Mouse (Mus musculus) lung, postnatal 10 days (tissue): Measurements from ENCODE around the gene Olfr154.
"Not testable (repeated sequence)": the region's sequence is repeated elsewhere in the genome, so short reads cannot be mapped to it uniquely, and the experiment has no call there.

Experiments used
- DNase-seq: peaks from one replicate; pipeline ENCODE4 v3.0.0; 2021

Gene Olfr154

DNA sequence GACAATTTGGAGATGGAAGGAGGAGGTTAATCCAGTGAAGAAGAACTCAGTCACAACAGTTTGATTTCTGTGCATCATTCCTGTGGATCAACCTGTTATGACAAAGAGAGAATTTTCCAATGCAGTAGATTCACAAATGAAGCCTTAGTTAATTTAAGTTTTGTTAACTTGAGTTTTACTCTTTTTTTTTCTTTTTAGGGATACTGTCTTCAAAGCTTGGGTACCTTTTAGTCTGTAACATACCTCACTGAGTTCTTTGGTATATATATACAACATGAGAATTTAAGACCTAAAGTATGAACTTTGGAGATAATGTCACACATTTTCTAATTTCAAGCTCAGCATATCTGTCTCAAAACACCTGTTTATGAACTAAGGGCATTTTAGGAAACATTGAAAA, at the start of gene Olfr154:
Olfr154 (minus strand) TSS at position 101 of the 400 bp plus-strand sequence.
- DNase-seq, result not testable (repeated sequence)

DNA sequence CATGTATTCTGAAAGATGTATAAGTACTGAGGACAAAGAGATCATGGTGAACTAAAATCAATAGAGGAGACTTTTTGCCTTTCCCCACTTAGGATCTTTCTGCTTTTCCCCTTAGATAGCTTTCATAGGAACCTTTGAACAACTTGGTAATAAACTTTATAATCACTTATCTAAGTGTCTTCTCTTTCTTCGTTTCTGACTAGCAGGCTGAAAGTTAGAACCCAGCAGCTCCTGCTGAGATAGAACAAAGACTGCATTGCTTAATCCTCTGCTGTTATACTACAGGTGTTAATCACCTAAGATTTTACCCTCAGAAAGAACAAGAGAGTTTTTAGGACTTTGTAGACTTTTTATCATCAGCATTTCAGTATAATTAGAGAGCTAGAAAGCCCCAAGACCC, 46.9 kb upstream of the Olfr154 start:
- DNase-seq, result no peak

DNA sequence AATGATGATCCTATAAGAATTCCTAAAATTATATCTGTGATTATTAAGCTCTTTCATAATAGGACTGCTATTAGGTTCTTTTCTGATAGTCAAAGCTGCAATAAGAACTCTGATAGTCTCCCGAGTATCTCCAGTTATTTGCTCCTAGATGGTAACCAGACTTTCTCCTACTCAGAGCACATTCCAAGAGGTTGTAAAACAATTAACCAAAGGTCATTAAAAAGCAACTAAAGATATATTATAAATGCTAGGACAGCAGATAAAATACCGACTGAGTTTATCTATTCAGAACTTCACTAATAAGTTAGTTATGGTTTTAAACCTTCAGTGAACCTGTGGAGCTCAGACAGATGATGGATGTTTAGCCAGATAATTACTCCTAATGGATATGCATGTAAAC, 46.4 kb upstream of the Olfr154 start:
- DNase-seq, result not testable (repeated sequence)

- DNase-seq, result no peak
Measured at GRCm38 (mm10) chr2:85689131-85689530, 24.9 kb upstream of the Olfr154 start, which contains the start of gene Olfr1008. Olfr1008 (plus strand) TSS chr2:85689431.

- DNase-seq, result no peak
Measured at GRCm38 (mm10) chr2:85678667-85679066, 14.4 kb upstream of the Olfr154 start, which contains the start of gene Olfr1006. Olfr1006 (minus strand) TSS chr2:85678767.

DNA sequence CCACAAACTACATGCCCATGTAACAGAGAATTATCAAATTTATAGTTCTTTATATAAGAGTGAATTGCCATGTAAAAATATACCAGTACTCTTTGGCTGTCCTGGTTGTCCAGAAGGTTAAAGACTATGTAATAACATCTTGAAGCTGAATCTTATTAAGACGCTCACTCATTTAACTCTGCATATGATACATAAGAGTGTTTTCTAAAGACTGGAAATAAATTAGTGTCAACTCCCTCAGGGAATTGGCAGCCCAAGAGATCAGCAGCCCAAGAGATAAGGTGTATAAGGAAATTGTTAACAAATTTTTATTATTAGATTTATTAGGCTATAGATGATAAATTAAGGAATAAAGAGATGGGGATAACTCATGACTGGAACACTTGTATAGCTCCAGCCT, 13.7 kb downstream of the Olfr154 start, which contains the start of gene Olfr1002:
Olfr1002 (minus strand) TSS at position 101 of the 400 bp plus-strand sequence.
- DNase-seq, result no peak
